Mouse (Mus musculus): Measurements from ENCODE around the gene Adarb1. TPM values are rescaled to one million over a fixed set of nuclear protein-coding genes. Genes with fewer than 3 reads are reported as not detected.
A peak's percentile ranks its signal among the peaks of the same experiment; 100 is the strongest.

Adarb1 gene
- polyA plus RNA-seq, 1 experiment from 2014 or later, result 12.1 TPM

DNA sequence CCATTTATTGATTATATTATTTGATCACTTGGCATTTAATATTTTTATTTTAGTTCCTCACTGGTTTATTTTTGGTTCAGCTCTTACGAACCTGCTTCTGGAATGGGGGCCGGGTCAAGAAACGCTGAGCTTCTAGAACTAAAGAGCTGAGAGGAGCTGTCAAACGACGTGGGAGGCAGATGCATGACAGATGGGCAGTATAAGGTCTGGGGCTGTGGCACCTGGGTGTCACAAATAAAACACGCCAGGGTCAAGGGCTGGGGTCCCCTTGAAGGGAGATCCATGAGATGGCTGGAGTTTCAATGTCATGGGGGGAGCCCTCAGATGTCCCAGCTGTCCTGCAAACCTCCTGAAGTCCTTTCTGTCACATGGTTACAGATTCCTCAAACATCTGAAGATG, 36.7 kb upstream of the Adarb1 start:
- Histone ChIP-seq H3K27ac (replicated peaks; ENCODE audit: low read depth, low read length) (no peak overlapping the region), H3K27me3 (ENCODE audit: control insufficient read depth, insufficient read depth, low read length) (no peaks in the 10 kb centered on the region), H3K4me2 (ENCODE audit: low read length) (no peak overlapping the region), H3K36me3 (ENCODE audit: control insufficient read depth, insufficient read depth, low read length) (no peaks in the 10 kb centered on the region), H3K4me1 (ENCODE audit: control insufficient read depth, insufficient read depth, low read length) (no peaks in the 10 kb centered on the region), H3K9me3 (ENCODE audit: control insufficient read depth, low read length) (no peaks in the 10 kb centered on the region), H3K9ac (replicated peaks; ENCODE audit: low read length) (no peak overlapping the region), H3K4me3 (replicated peaks; ENCODE audit: low read depth, low read length) (no peak overlapping the region)
- ATAC-seq (ENCODE audit: low FRiP score, low TSS enrichment), result no peak
- 88% methylated on average over 6 of the region's 6 CpGs for WGBS
- DNase-seq, result no peak

DNA sequence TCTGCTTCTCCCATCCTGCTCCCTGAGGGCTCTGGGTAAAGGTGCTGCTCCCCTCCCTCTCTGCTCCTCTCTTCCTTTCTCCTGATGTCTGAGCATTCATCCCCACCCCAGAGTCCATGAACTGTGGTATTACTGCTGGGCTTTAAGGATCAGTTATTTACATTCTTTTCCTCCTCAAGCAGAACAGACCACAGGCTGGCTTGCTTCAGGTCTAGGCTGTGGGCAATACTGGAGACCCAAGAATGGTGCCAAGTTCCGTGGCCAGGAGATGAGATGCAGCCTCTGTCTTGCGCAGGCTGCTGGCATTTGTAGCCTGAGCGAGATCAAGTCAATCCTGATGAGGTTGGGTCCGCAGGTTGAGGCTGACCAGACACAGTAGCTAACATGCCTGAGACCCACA, 33.8 kb upstream of the Adarb1 start:
- Histone ChIP-seq H3K27ac (replicated peaks; ENCODE audit: low read depth, low read length) (no peak overlapping the region), H3K36me3 (ENCODE audit: control insufficient read depth, insufficient read depth, low read length) (no peaks in the 10 kb centered on the region), H3K9ac (replicated peaks; ENCODE audit: low read length) (no peak overlapping the region), H3K9me3 (ENCODE audit: control insufficient read depth, low read length) (no peaks in the 10 kb centered on the region), H3K4me2 (ENCODE audit: low read length) (no peak overlapping the region), H3K4me3 (replicated peaks; ENCODE audit: low read depth, low read length) (no peak overlapping the region), H3K4me1 (ENCODE audit: control insufficient read depth, insufficient read depth, low read length) (no peaks in the 10 kb centered on the region), H3K27me3 (ENCODE audit: control insufficient read depth, insufficient read depth, low read length) (no peaks in the 10 kb centered on the region)
- DNase-seq (no peak), ATAC-seq (ENCODE audit: low FRiP score, low TSS enrichment) (no peak)
- 93% methylated on average over 4 of the region's 4 CpGs for WGBS

DNA sequence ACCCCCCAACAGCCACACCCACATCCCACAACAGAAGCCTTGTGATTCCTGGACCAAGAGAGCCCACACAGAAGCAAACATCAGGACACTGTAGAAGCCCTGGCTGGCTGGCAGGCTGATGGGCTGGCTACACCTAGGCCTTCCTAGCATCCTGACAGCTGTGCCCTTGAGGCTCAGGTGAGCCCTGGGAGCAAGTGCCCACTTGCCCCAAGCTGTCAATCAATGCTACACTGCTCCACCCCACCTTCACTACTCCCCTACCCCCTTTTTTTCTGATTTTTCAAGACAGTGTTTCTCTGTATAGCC, 32.0 kb upstream of the Adarb1 start:
- no peak for DNase-seq
- Histone ChIP-seq H3K4me2 (ENCODE audit: low read length) (no peak overlapping the region), H3K9me3 (ENCODE audit: control insufficient read depth, low read length) (0 out of 2 replicates have a peak, but pooled peaks cover under 1% of the 10 kb centered on the region), H3K9ac (replicated peaks; ENCODE audit: low read length) (no peak overlapping the region), H3K27me3 (ENCODE audit: control insufficient read depth, insufficient read depth, low read length) (no peaks in the 10 kb centered on the region), H3K4me3 (replicated peaks; ENCODE audit: low read depth, low read length) (no peak overlapping the region), H3K27ac (replicated peaks; ENCODE audit: low read depth, low read length) (no peak overlapping the region), H3K36me3 (ENCODE audit: control insufficient read depth, insufficient read depth, low read length) (no peaks in the 10 kb centered on the region), H3K4me1 (ENCODE audit: control insufficient read depth, insufficient read depth, low read length) (no peaks in the 10 kb centered on the region)
- no peak for ATAC-seq (ENCODE audit: low FRiP score, low TSS enrichment)

DNA sequence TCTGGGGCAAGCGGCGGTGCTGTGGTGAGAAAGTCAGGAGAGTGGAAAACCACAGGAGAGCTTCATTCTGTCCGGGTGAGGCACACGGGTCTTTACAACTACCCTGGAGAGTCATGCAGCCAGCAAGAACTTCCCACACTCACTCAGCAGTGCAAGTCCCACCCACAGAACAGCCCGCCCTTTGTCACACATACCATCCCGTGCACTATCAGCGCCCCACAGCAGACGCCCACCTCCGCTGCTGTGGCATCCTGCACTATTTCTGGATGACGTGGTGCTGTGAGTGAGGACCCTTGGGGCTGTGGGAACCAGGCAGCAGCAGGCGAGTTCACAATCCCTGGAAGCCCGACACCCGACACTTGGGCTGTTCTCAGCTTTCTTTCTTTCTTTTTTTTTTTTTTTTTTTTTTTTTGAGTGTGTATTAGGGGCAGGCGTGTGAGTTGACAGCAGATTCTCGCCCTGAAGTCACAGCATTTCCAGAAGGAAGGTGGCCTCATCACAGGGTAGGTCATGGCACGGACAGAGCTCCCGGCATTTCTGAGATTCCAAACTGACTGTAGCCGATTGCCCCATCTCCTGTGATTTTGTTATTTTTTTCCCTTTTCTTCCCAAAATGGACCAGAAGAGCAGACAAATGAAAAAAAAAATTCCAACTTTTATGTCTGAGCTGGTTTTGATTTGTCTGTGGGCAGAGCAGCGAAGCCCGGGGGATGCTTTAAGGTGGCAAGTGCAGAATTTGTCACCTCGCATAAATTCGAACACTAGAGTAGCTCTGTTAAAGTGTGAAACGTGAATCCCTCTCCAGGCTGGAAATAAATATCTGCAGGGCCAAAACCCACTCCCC, 31.5 kb upstream of the Adarb1 start:
- Histone ChIP-seq H3K9me3 (ENCODE audit: control insufficient read depth, low read length) (0 out of 2 replicates have a peak, but pooled peaks cover 2% of the 10 kb centered on the region), H3K27me3 (ENCODE audit: control insufficient read depth, insufficient read depth, low read length) (no peaks in the 10 kb centered on the region), H3K9ac (replicated peaks; ENCODE audit: low read length) (no peak overlapping the region), H3K4me3 (replicated peaks; ENCODE audit: low read depth, low read length) (no peak overlapping the region), H3K27ac (replicated peaks; ENCODE audit: low read depth, low read length) (no peak overlapping the region), H3K4me1 (ENCODE audit: control insufficient read depth, insufficient read depth, low read length) (no peaks in the 10 kb centered on the region), H3K4me2 (ENCODE audit: low read length) (peak overlapping the region; percentile 1; the same call in 1 of the 2 replicates), H3K36me3 (ENCODE audit: control insufficient read depth, insufficient read depth, low read length) (no peaks in the 10 kb centered on the region)
- DNase-seq (no peak), ATAC-seq (ENCODE audit: low FRiP score, low TSS enrichment) (no peak)
- 50% methylated on average over 23 of the region's 23 CpGs for WGBS

DNA sequence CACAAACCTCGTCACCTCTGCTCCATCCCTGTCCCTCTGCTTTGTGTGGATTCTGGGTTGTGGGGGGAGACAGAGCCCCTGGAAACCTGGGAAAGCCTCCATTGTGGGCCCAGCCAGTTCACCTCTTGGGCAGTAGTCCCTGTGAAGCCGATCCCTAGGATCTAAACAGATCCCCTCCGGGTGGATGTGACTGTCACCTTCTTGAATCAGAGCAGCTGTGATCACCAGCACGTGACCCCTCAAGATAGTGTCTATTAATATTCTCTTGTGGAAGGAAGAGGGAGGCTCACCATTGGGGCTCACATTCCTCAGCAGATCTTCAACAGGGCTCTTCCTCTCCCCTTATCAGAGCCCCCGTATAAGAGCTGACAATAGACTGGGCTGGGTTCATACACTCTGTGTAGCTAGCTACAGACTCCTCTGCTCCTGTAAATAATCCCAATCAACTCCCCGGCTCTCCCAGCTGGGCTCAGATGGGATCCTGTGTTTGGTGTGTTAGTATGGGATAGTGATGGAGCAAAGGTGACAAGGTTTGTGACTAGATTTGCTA, 30.7 kb upstream of the Adarb1 start:
- no peak overlapping the region for H3K4me3 ChIP-seq (replicated peaks; ENCODE audit: low read depth, low read length)
- DNase-seq (no peak), ATAC-seq (ENCODE audit: low FRiP score, low TSS enrichment) (no peak)
- H3K27ac ChIP-seq (replicated peaks; ENCODE audit: low read depth, low read length), result no peak overlapping the region
- H3K9me3 ChIP-seq (ENCODE audit: control insufficient read depth, low read length), result 0 out of 2 replicates have a peak, but pooled peaks cover 2% of the 10 kb centered on the region
- H3K27me3 ChIP-seq (ENCODE audit: control insufficient read depth, insufficient read depth, low read length), result no peaks in the 10 kb centered on the region
- H3K9ac ChIP-seq (replicated peaks; ENCODE audit: low read length), result no peak overlapping the region
- WGBS, result 71% methylated on average over 6 of the region's 6 CpGs
- H3K4me2 ChIP-seq (ENCODE audit: low read length), result no peak overlapping the region; the same call in 1 of the 2 replicates
- no peaks in the 10 kb centered on the region for H3K4me1 ChIP-seq (ENCODE audit: control insufficient read depth, insufficient read depth, low read length)
- no peaks in the 10 kb centered on the region for H3K36me3 ChIP-seq (ENCODE audit: control insufficient read depth, insufficient read depth, low read length)

DNA sequence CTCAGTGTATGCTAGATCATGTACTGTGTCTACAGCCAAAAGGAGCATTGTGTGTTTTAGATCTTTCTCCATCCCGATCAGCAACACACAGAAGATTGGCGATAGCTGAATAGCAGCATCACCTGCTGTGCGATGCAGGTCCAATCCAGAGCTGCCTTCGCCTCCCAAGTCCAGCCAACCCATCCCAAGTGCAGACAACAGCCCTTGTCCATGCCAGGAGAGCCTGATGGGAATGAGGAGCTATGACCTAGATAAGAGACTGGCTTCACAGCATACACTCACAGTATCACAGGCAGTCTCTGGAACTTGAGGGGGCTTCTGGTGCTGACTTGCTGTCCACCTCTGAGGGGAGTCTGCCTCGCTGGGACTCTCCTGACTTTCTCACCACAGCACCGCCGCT, 30.1 kb upstream of the Adarb1 start:
- Histone ChIP-seq H3K4me1 (ENCODE audit: control insufficient read depth, insufficient read depth, low read length) (no peaks in the 10 kb centered on the region), H3K4me2 (ENCODE audit: low read length) (no peak overlapping the region), H3K27ac (replicated peaks; ENCODE audit: low read depth, low read length) (no peak overlapping the region), H3K36me3 (ENCODE audit: control insufficient read depth, insufficient read depth, low read length) (no peaks in the 10 kb centered on the region), H3K27me3 (ENCODE audit: control insufficient read depth, insufficient read depth, low read length) (no peaks in the 10 kb centered on the region), H3K9me3 (ENCODE audit: control insufficient read depth, low read length) (0 out of 2 replicates have a peak, but pooled peaks cover 2% of the 10 kb centered on the region), H3K4me3 (replicated peaks; ENCODE audit: low read depth, low read length) (no peak overlapping the region), H3K9ac (replicated peaks; ENCODE audit: low read length) (no peak overlapping the region)
- 69% methylated on average over 7 of the region's 7 CpGs for WGBS
- ATAC-seq (ENCODE audit: low FRiP score, low TSS enrichment), result no peak
- DNase-seq, result no peak

DNA sequence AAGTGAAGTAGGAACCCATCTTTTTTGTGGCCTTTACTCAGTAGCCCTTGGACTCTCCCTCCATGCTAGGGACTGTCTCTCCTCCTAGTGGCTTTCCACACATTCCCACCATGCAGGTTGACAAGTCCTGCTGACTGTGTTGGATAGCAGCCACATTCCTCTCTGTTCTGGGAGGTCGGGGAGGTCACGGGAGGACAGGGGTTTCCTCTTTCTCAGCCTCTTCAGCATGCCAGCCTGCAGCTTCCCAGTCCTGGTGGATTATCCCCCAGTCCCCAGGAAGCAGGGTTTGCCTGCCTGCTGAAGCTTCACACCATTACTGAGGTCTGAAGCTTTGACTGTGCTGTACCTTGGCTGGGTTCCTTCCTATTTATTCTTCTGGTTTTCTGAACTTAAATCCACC, 29.7 kb upstream of the Adarb1 start:
- H3K27me3 ChIP-seq (ENCODE audit: control insufficient read depth, insufficient read depth, low read length), result no peaks in the 10 kb centered on the region
- no peak overlapping the region for H3K27ac ChIP-seq (replicated peaks; ENCODE audit: low read depth, low read length)
- no peaks in the 10 kb centered on the region for H3K36me3 ChIP-seq (ENCODE audit: control insufficient read depth, insufficient read depth, low read length)
- no peak overlapping the region for H3K4me2 ChIP-seq (ENCODE audit: low read length)
- DNase-seq, result no peak
- no peak overlapping the region for H3K9ac ChIP-seq (replicated peaks; ENCODE audit: low read length)
- WGBS, result 13% methylated on average over 2 of the region's 2 CpGs
- ATAC-seq (ENCODE audit: low FRiP score, low TSS enrichment), result no peak
- H3K4me1 ChIP-seq (ENCODE audit: control insufficient read depth, insufficient read depth, low read length), result no peaks in the 10 kb centered on the region
- 0 out of 2 replicates have a peak, but pooled peaks cover 2% of the 10 kb centered on the region for H3K9me3 ChIP-seq (ENCODE audit: control insufficient read depth, low read length)
- H3K4me3 ChIP-seq (replicated peaks; ENCODE audit: low read depth, low read length), result no peak overlapping the region

DNA sequence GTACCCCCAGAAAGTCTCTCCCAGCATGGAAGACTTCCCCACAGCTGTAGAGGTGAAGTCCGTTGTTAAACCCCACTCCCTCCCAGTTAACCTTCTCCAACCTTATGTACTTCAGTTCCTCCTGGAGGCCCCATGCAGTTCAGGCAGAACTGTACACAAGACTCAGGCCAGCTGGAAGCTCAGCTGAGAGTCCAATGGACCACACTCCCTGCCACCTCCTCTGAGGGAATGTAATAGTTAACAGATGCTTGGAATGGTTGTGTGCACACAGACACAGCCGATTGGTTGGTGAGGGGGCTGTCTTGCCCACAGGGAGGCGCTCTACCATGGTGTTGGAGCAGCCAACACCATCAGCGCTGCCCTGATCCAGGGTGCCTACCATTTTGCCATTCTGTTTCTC, 24.2 kb upstream of the Adarb1 start:
- Histone ChIP-seq H3K4me2 (ENCODE audit: low read length) (no peak overlapping the region), H3K27ac (replicated peaks; ENCODE audit: low read depth, low read length) (no peak overlapping the region), H3K4me1 (ENCODE audit: control insufficient read depth, insufficient read depth, low read length) (no peaks in the 10 kb centered on the region), H3K36me3 (ENCODE audit: control insufficient read depth, insufficient read depth, low read length) (no peaks in the 10 kb centered on the region), H3K9me3 (ENCODE audit: control insufficient read depth, low read length) (0 out of 2 replicates have a peak, but pooled peaks cover 2% of the 10 kb centered on the region), H3K4me3 (replicated peaks; ENCODE audit: low read depth, low read length) (no peak overlapping the region), H3K9ac (replicated peaks; ENCODE audit: low read length) (no peak overlapping the region), H3K27me3 (ENCODE audit: control insufficient read depth, insufficient read depth, low read length) (no peaks in the 10 kb centered on the region)
- DNase-seq (no peak), ATAC-seq (ENCODE audit: low FRiP score, low TSS enrichment) (no peak)
- 79% methylated on average over 4 of the region's 4 CpGs for WGBS

DNA sequence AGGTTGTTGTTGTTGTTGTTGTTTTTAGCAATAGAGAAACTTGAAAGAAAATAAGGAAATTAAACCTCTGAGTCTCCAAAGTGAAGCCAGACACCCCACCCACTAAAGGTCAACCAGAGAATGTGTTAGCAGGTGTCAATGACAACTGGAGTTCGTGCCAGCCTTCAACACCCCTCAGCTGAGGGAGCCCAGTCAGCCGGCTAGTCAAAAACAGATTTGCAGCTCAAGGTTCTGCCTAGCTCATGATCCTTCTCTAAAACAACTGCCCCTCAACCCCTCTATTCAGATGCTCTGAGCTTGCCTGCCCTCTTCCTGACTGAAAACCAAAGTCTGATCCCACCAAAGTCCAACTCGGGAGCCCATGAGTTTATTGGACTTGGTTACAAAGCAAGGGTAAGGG, 23.7 kb upstream of the Adarb1 start:
- H3K4me2 ChIP-seq (ENCODE audit: low read length), result no peak overlapping the region
- WGBS, result 85% methylated on average over 3 of the region's 3 CpGs
- H3K27ac ChIP-seq (replicated peaks; ENCODE audit: low read depth, low read length), result no peak overlapping the region
- ATAC-seq (ENCODE audit: low FRiP score, low TSS enrichment) (no peak), DNase-seq (no peak)
- H3K27me3 ChIP-seq (ENCODE audit: control insufficient read depth, insufficient read depth, low read length), result no peaks in the 10 kb centered on the region
- no peak overlapping the region for H3K9ac ChIP-seq (replicated peaks; ENCODE audit: low read length)
- no peaks in the 10 kb centered on the region for H3K4me1 ChIP-seq (ENCODE audit: control insufficient read depth, insufficient read depth, low read length)
- H3K4me3 ChIP-seq (replicated peaks; ENCODE audit: low read depth, low read length), result no peak overlapping the region
- H3K9me3 ChIP-seq (ENCODE audit: control insufficient read depth, low read length), result 0 out of 2 replicates have a peak, but pooled peaks cover 2% of the 10 kb centered on the region
- H3K36me3 ChIP-seq (ENCODE audit: control insufficient read depth, insufficient read depth, low read length), result no peaks in the 10 kb centered on the region
